Mouse (Mus musculus) telencephalon, adult 2 months (tissue): Measurements from ENCODE around the gene Slc30a7.
"Not testable (repeated sequence)": the region's sequence is repeated elsewhere in the genome, so short reads cannot be mapped to it uniquely, and the experiment has no call there.

Source experiments
- DNase-seq: peaks from one replicate; pipeline ENCODE4 v3.0.0-alpha.2; 2011; ENCODE audit warnings: low read depth, low spot score

The Slc30a7 gene

GRCm38 (mm10) chr3:115946272-115946671 is 60.9 kb downstream of the Slc30a7 start:
- no peak for DNase-seq

GRCm38 (mm10) chr3:115944376-115944775 is 62.8 kb downstream of the Slc30a7 start:
- DNase-seq: no peak

- DNase-seq: no peak
Measured at GRCm38 (mm10) chr3:115941464-115941863, 65.7 kb downstream of the Slc30a7 start.

GRCm38 (mm10) chr3:115940510-115940909 is 66.7 kb downstream of the Slc30a7 start:
- no peak for DNase-seq

DNA sequence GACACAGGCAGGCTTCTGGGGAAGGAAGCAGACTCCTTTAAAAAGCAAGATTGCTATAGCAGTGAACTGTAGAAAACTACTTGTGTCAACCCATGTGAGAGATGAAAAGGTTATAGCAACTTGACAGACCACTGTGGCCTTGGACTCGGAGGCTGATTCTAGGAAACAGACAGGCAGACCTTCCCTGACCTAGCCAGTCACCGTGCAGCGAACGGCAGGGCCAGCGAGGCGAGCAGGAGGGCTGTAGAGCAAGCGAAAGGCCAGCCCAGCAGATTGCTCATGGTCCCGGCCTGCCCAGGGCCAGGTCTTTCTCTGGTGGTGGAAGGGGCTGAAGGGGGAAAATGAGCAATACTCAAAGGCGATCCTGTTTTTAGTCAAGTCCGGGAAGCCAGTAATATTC is 69.4 kb downstream of the Slc30a7 start:
- DNase-seq: no peak

DNA sequence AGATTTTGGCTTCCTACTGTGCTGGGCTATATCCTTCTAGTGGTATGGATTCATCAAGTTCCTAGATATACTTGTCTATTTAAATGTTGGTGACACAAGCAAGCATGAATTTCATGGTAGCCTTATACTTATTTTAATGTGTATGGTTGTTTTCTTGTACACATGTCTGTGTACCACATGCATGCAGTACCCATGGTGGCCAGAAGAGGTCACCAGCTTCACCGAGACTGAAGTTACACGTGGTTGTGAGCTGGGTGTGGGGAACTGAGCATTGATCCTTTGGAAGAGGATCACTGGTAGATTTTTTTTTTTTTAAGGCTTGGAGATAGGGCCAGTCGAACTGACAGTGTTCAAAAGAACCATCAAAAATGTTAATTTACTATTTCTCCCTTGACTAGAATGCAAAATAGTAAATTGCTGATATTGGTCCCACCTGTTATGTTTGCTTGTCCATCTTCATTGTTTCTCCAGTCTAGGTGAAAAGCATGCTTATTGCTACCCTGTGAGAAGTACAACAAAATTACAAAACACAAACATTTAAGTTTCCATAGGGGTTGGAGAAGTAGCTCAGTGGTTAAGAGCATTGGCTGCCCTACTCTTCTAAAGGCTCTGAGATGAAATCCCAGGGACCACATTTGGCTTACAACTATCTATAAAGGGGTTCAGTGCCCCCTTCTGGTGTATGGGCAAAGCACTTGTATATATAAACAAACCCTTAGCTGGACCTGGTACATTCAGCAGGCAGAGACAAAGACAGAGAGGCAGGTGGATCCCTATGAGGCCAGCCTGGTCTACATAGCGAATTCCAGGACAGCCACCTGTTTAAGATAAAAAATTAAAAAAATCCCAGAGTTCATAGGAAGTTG is 70.2 kb downstream of the Slc30a7 start:
- DNase-seq: no peak

- DNase-seq: peak; percentile 73
Measured at GRCm38 (mm10) chr3:115933293-115934186, 73.7 kb downstream of the Slc30a7 start.

DNA sequence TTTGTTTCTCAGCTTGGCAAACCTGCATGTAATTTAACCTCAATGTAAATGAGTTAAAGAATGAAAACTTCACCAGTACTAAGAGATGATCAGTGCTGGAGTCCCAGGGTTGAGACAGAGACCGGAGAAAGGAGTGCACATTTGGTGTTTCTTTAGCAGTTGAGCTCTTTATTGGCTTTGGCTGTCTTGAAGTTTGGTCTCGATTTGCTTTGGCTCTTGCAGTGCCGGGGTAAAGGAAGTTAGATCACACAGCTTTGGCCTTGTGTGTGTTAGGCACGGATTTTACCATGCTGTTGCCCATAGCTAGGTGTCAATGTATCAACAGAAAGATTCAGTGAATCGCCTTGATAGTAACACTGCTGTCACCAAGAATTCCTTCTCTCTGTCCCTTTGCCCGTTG is 75.5 kb downstream of the Slc30a7 start:
- no peak for DNase-seq

DNA sequence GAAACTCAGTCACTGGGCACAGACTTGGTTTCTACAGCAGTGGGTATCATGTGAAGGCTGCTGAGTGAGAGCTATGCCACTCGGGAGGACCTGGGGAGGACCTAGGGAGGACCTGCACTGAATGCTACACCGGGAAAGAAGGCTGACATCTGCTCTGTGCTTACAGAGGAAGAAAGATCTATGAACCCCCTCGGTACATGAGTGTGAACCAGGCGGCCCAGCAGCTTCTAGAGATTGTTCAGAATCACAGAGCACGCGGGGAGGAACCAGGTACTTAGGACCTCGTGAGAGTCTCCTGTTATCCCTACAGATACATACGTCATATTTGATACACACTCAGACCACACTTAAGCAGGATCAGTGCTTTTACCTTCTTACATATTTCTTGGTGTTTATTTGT is 80.7 kb downstream of the Slc30a7 start:
- DNase-seq: no peak

GRCm38 (mm10) chr3:115924401-115925190 is 82.6 kb downstream of the Slc30a7 start:
- DNase-seq: no peak

- not testable (repeated sequence) for DNase-seq
Measured at GRCm38 (mm10) chr3:115907406-115907805, 99.8 kb downstream of the Slc30a7 start.

DNA sequence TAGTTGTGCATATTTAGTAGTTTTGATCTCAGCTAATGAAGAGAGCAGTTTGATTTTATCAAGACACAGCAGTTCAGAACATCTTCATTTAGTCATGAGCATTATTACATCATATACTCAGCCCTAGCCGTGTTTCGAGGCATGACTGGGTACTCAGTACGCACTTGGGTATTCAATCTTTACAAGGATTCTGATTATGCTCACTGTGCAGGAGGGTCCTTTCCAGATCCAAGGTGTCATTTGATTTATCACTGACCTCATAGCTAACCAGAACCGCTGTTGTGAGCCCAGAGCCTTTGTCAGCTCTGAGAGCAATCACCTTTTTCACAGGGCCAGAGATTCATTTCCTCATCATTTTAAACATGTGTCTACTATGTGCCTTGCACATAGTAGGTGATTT is 101.6 kb downstream of the Slc30a7 start:
- DNase-seq: no peak

GRCm38 (mm10) chr3:115905067-115905466 is 102.1 kb downstream of the Slc30a7 start:
- DNase-seq: no peak

DNA sequence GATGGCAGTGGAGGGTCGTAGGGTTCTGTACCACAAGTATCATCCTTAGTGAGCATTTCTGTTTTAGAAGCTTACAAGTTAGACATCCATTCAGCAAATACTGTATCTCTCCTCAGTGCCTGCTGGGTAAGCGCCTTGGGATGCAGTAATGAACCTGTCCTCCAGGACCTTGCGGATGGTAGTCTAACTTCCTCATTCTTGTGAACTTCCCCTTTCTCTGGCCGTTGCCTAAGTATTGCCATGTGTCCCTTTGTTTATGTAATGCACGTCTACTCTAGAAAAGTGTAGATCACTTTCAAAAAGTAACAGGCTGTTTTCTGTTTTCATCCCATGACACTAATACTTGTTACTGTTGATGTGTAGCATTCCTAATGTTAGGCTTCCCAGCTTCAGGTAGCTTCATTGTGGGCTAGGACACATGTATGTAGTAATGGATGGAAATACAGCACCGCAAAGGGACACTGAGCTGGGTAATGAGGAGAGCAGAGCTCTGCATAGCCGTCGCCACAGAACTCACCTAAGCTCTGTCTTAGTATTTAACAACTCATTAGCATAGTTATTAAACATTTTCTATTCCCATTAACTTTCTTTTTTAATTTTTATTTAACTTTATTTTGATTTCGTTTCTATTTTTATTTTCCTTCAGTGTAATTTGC is 104.8 kb downstream of the Slc30a7 start:
- DNase-seq: no peak

- DNase-seq: no peak
Measured at GRCm38 (mm10) chr3:115898354-115898948, 108.8 kb downstream of the Slc30a7 start.

GRCm38 (mm10) chr3:115893166-115893565 is 114.0 kb downstream of the Slc30a7 start:
- DNase-seq: no peak

DNA sequence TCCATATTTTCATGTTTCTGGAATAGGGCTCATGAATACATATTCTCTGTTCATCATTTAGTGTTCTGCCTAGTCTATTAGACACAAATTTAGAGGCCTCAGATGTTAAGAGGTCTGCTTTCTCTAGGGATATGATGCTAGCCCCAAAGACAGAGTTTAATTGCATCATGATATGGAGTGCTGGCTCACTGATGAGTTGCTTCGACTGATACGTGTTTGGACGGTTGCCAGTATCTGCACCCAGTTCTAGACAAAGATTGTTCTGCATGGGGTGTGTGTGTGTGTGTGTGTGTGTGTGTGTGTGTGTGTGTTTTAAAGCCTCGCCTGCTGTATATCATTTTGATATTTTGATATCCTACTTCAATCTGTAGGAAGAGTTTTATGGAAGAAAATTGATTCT is 114.9 kb downstream of the Slc30a7 start:
- no peak for DNase-seq
